Mouse (Mus musculus): ENCODE data around the gene Commd2.

The Commd2 gene

GRCm38 (mm10) chr3:57625275-57625997 lies 26.1 kb downstream of the Commd2 start:
- in situ Hi-C loops (cut with MboI, MseI), result loop anchor here (25.0 kb wide), 1 partner anchor 1112 kb away; no protein-coding TSS in a partner anchor

- in situ Hi-C loops (cut with MboI, MseI), result no loop called here
These were observed 31.8 kb downstream of the Commd2 start for GRCm38 (mm10) chr3:57619718-57620117.

- in situ Hi-C loops (cut with MboI, MseI), result no loop called here
These were observed 35.9 kb downstream of the Commd2 start for GRCm38 (mm10) chr3:57615652-57616051.

- in situ Hi-C loops (cut with MboI, MseI), result no loop called here
These were observed 39.0 kb downstream of the Commd2 start for GRCm38 (mm10) chr3:57612430-57612997.

GRCm38 (mm10) chr3:57611776-57612175 lies 39.7 kb downstream of the Commd2 start:
- in situ Hi-C loops (cut with MboI, MseI), result no loop called here

- in situ Hi-C loops (cut with MboI, MseI), result no loop called here
These were observed 46.9 kb downstream of the Commd2 start for GRCm38 (mm10) chr3:57604618-57605015.

- in situ Hi-C loops (cut with MboI, MseI), result no loop called here
These were observed 47.5 kb downstream of the Commd2 start for GRCm38 (mm10) chr3:57603891-57604617.

GRCm38 (mm10) chr3:57602610-57603009 lies 48.9 kb downstream of the Commd2 start:
- in situ Hi-C loops (cut with MboI, MseI), result no loop called here

GRCm38 (mm10) chr3:57596566-57596965 lies 54.9 kb downstream of the Commd2 start:
- in situ Hi-C loops (cut with MboI, MseI), result no loop called here

- in situ Hi-C loops (cut with MboI, MseI), result no loop called here
These were observed 56.0 kb downstream of the Commd2 start for GRCm38 (mm10) chr3:57595506-57595905.

Data from T-helper 2 cell (primary cell).